Mouse (Mus musculus) left cerebral cortex, adult 2 months (tissue): ENCODE measurements at regions not wholly inside any gene's neighbourhood (a gene's known extent, or its start where the extent isn't known, plus 50 kb on each side); places are given as distances from the start of the nearest gene placed in this dataset.
A peak's percentile ranks its signal among the peaks of the same experiment; 100 is the strongest.

Source experiments
- DNase-seq, 2 experiments: peaks; one replicate each; pipeline ENCODE4 v3.0.0; 2021 to 2022; ENCODE audit warnings: low spot score in 2 of 2, mixed read lengths in 1 of 2; ENCODE audit errors: extremely low spot score in 1 of 2
- H3K27ac ChIP-seq: fragments of 200-600 bp; 2 replicates; pipeline ENCODE4 v1.8.1; 2022
- H3K4me3 ChIP-seq: fragments of 200-600 bp; 2 replicates; pipeline ENCODE4 v1.8.1; 2022
- CTCF ChIP-seq: fragments of 200-600 bp; IDR thresholded peaks from 2 replicates; pipeline ENCODE4 v1.8.1; 2022; ENCODE audit warnings: antibody characterized with exemption, mild to moderate bottlenecking, moderate library complexity
- intact Hi-C: fragments of 180-260 bp; cut with DNase I; formaldehyde crosslinking; loops from one replicate; pipeline ENCODE4 v1.15.1; 2025

- Histone ChIP-seq H3K4me3 (no peak overlapping the region), H3K27ac (peak overlapping the region; percentile 67; the same call in 1 of the 2 replicates)
- intact Hi-C loops = no loop called here
- no peak for TF ChIP-seq CTCF
- peak in 1 of 2 experiments; percentile 13 for DNase-seq
Measured at GRCm38 (mm10) chr10:31260914-31261313, 52.3 kb upstream of the Hddc2 start.
